Mouse (Mus musculus) olfactory bulb, adult 2 months (tissue): ENCODE measurements around the gene Scn5a.

Experiments
- CTCF ChIP-seq: fragments of 200-500 bp; IDR thresholded peaks from 2 replicates; pipeline ENCODE4 v1.5.1; 2012; ENCODE audit warnings: low read depth, mild to moderate bottlenecking, low read length, moderate library complexity; ENCODE audit not compliant: insufficient read depth
- POLR2A ChIP-seq: fragments of 200-500 bp; IDR thresholded peaks from 2 replicates; pipeline ENCODE4 v1.6.1; 2012; ENCODE audit warnings: mild to moderate bottlenecking, low read depth, low read length, moderate library complexity; ENCODE audit not compliant: insufficient read depth

GRCm38 (mm10) chr9:119597332-119597731, 18.5 kb upstream of the Scn5a start:
- TF ChIP-seq CTCF (no peak), POLR2A (no peak)
